Mouse (Mus musculus): Measurements from ENCODE around the gene D1Ertd622e.

DNA sequence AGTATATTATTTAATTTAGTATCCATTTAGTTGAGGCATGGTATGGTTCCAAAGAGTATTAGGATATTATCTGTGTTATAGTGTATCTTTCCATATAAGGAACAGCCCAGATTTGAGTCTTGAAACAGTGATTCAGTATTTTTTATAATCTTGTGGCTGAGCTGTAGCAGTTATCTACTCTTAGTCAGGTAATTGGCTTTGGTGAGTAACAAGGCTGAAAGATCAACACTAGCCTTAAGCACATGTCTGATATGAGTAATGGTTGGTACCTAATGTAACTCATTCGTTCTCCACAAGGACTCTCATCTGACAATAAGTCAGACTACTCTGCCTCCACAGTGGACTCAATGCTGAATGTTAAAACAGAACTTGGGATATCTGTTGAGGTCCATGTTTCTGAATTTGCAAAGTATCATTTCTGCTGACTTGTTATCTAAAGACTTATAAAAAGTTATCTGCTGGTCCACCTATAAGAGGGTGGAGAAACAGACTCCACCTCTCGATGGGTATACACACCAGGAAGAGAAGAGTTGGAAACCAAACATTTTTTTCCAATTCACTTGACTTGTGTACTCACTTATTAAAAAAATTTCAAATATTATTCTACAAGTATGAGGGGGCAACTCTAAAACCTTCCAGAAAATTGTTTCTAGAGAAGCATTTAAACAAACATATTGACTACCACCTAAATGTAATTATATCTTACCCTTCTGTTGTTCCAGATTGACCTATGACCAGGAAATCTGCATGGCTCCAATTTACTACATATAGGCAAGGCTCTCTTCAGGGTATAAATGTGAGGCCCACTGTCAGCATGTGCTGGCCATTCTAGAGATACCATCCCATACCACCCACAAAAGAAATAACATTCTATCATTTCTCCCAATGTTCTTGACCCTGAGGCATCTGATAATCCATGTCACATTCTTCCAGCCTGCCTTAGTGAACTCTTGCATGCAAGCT lies 84.5 kb downstream of the D1Ertd622e start:
- TF ChIP-seq POLR2A (IDR thresholded peaks at IDR 0.05; ENCODE audit: low read depth, low read length) (no peak), CTCF (IDR thresholded peaks at IDR 0.05; ENCODE audit: extremely low read depth, insufficient read length, insufficient replicate concordance, low read depth, low read length) (no peak)
